In the genomic region with DNA sequence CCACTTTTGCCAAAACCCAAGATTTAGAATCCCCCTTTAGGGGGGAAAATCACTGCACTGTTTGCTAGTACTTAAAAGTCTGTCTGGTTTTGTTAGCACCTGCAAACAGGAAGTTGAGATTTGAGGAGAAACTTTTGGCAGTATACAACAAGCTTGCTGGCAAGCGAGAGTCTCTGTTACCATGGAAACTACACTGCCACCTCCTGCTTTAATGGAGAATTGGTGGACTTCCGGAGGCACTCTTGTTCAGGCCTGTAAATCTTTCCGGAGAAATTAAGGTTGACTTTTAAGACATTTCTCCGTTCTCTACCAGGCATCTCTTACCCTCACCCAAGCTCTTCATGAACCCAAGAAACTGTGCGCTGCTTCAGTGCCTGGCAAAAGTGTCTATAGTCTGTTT, we compare ENCODE assay signal across 8 mouse cellular contexts.
DNase-seq lines count a peak whose midpoint lies in the region; ATAC-seq lines count a peak whose summit lies in the region.

No protein-coding gene starts in this region.

- DNase-seq in heart, embryonic 10.5 days (ENCODE audit: low spot score): no peak
- no peak for DNase-seq in heart, adult 9 months (ENCODE audit: low spot score in 2 of 2)
- DNase-seq in adipocyte (ENCODE audit: low spot score): peak; percentile 42
- peak; percentile 57 for DNase-seq in hindbrain, embryonic 14.5 days (ENCODE audit: low spot score)
- DNase-seq in mesoderm, embryonic 11.5 days (ENCODE audit: low read depth, low spot score): peak; percentile 54
- no peak for DNase-seq in layer of hippocampus, postnatal 36 days
- DNase-seq in left cerebral cortex, adult 9 months (ENCODE audit: low spot score in 2 of 2): no peak
- DNase-seq in cerebellum, postnatal 25 days: no peak

- H3K9me3 ChIP-seq in heart, embryonic 10.5 days: no peaks in the 10 kb centered on the region
- no peaks in the 10 kb centered on the region for H3K9me3 ChIP-seq in hindbrain, embryonic 14.5 days (ENCODE audit: control insufficient read depth, low read length)

- WGBS in heart, embryonic 10.5 days: 23% methylated on average over 5 of the region's 5 CpGs
- 12% methylated on average over 5 of the region's 5 CpGs for WGBS in hindbrain, embryonic 14.5 days

- H3K4me2 ChIP-seq in hindbrain, embryonic 14.5 days (replicated peaks): peak overlapping the region; percentile 25; the same call in 1 of the 2 replicates

- 0 out of 2 replicates have a peak overlapping the region, but pooled peaks have one; percentile 29 for H3K4me3 ChIP-seq in heart, embryonic 10.5 days
- H3K4me3 ChIP-seq in hindbrain, embryonic 14.5 days (replicated peaks; ENCODE audit: low read length): no peak overlapping the region

- H3K9ac ChIP-seq in hindbrain, embryonic 14.5 days: no peak overlapping the region

- no peaks in the 10 kb centered on the region for H3K36me3 ChIP-seq in heart, embryonic 10.5 days
- H3K36me3 ChIP-seq in hindbrain, embryonic 14.5 days (replicated peaks; ENCODE audit: control insufficient read depth, insufficient read depth): no peaks in the 10 kb centered on the region

- ATAC-seq in hindbrain, embryonic 14.5 days (ENCODE audit: low FRiP score): no peak

- peaks cover 88% of the 10 kb centered on the region for H3K4me1 ChIP-seq in heart, embryonic 10.5 days
- peaks cover 53% of the 10 kb centered on the region for H3K4me1 ChIP-seq in hindbrain, embryonic 14.5 days (replicated peaks; ENCODE audit: control insufficient read depth, insufficient read depth, low read length)

- H3K27me3 ChIP-seq in heart, embryonic 10.5 days (ENCODE audit: insufficient read depth, poor library complexity, severe bottlenecking): no peaks in the 10 kb centered on the region
- H3K27me3 ChIP-seq in hindbrain, embryonic 14.5 days (ENCODE audit: control insufficient read depth, insufficient read depth, low read length): no peaks in the 10 kb centered on the region

- H3K27ac ChIP-seq in heart, embryonic 10.5 days: peak overlapping the region; percentile 79
- peak overlapping the region; percentile 48 for H3K27ac ChIP-seq in hindbrain, embryonic 14.5 days

Comparison
In these comparisons a context has a peak if more than half of its experiments do, and no peak if none do; other contexts are left out.
1. DNase-seq: peak in adipocyte (single experiment), hindbrain, embryonic 14.5 days (single experiment) and mesoderm, embryonic 11.5 days (single experiment); none in heart, embryonic 10.5 days (single experiment), heart, adult 9 months (0 of 2), layer of hippocampus, postnatal 36 days (0 of 2), left cerebral cortex, adult 9 months (0 of 2) and cerebellum, postnatal 25 days (0 of 2).